Mouse (Mus musculus) forebrain, embryonic 14.5 days (tissue): ENCODE data around the gene Iqcf1. TPM values are rescaled to one million over a fixed set of nuclear protein-coding genes. Genes with fewer than 3 reads are reported as not detected.
A peak's percentile ranks its signal among the peaks of the same experiment; 100 is the strongest.

Experiments
- ATAC-seq: fragments of 200-750 bp; cut with Nextera tagmentation; 2 replicates; pipeline ENCODE4 v1.8.0; 2017; ENCODE audit warnings: mild to moderate bottlenecking, moderate library complexity
- DNase-seq: peaks from one replicate; pipeline ENCODE4 v3.0.0-alpha.2; 2015; ENCODE audit warnings: low spot score
- H3K27ac ChIP-seq: fragments of 300-500 bp; sonication (generic); 2 replicates; pipeline ENCODE4 v1.5.1; 2014; ENCODE audit warnings: low read depth, mild to moderate bottlenecking, control low read depth, low read length, moderate library complexity
- H3K27me3 ChIP-seq: fragments of 300-500 bp; sonication (generic); replicated peaks from 2 replicates; pipeline ENCODE4 v1.6.1; 2014; ENCODE audit warnings: low read length, control low read depth, mixed read lengths; ENCODE audit not compliant: control insufficient read depth, insufficient read depth
- H3K36me3 ChIP-seq: fragments of 300-500 bp; sonication (generic); 2 replicates; pipeline ENCODE4 v1.6.1; 2014; ENCODE audit warnings: low read length, control low read depth; ENCODE audit not compliant: control insufficient read depth, insufficient read depth
- H3K4me1 ChIP-seq: fragments of 300-500 bp; sonication (generic); 2 replicates; pipeline ENCODE4 v1.6.1; 2014; ENCODE audit warnings: antibody characterized with exemption, low read length, control low read depth; ENCODE audit not compliant: control insufficient read depth, insufficient read depth
- H3K4me2 ChIP-seq: fragments of 300-500 bp; sonication (generic); 2 replicates; pipeline ENCODE4 v1.6.1; 2014; ENCODE audit warnings: mild to moderate bottlenecking, control low read depth, low read length
- H3K4me3 ChIP-seq: fragments of 300-500 bp; sonication (generic); 2 replicates; pipeline ENCODE4 v1.5.1; 2014; ENCODE audit warnings: low read depth, low read length, control low read depth
- H3K9ac ChIP-seq: fragments of 300-500 bp; sonication (generic); 2 replicates; pipeline ENCODE4 v1.6.1; 2014; ENCODE audit warnings: mild to moderate bottlenecking, low read length, control low read depth, moderate library complexity
- H3K9me3 ChIP-seq: fragments of 300-500 bp; sonication (generic); replicated peaks from 2 replicates; pipeline ENCODE4 v1.6.1; 2016; ENCODE audit warnings: low read length, control low read depth, mixed read lengths; ENCODE audit not compliant: control insufficient read depth
- WGBS: fragments of 180-500 bp; shearing (Covaris S2); extraction: QIAGEN DNeasy Blood & Tissue Kit; methylation state at CpG from one replicate; pipeline ENCODE4 v1.1.7; 2014; 5-methylcytosine and 5-hydroxymethylcytosine counted together
- polyA plus RNA-seq: library from polyadenylated mRNA; unstranded; fragments of >200 nt; fragmentation: Nextera tagmentation; extraction: Ambion mirVana; gene quantifications from 2 replicates; pipeline ENCODE4 v1.2.1, GENCODE M21; 2014

Iqcf1 gene
- polyA plus RNA-seq, 1 experiment from 2014 or later: not detected

GRCm38 (mm10) chr9:106454888-106455681, 44.7 kb upstream of the Iqcf1 start:
- Histone ChIP-seq H3K27me3 (no peaks in the 10 kb centered on the region), H3K4me3 (peak overlapping the region; percentile 70), H3K9me3 (no peaks in the 10 kb centered on the region), H3K4me2 (peak overlapping the region; percentile 99), H3K9ac (peak overlapping the region; percentile 79), H3K4me1 (peaks cover 38% of the 10 kb centered on the region), H3K27ac (peak overlapping the region; percentile 92), H3K36me3 (peaks cover 5% of the 10 kb centered on the region; the same call in 1 of the 2 replicates)
- peak; percentile 27; the same call in 1 of the 2 replicates for ATAC-seq
- DNase-seq: peak; percentile 70
- WGBS: under 1% methylated on average over 17 of the region's 17 CpGs

- peaks cover 38% of the 10 kb centered on the region for H3K4me1 ChIP-seq
- peaks cover 19% of the 10 kb centered on the region for H3K36me3 ChIP-seq
- WGBS: 27% methylated on average over 15 of the region's 15 CpGs
- H3K9me3 ChIP-seq: no peaks in the 10 kb centered on the region
- H3K4me2 ChIP-seq: peak overlapping the region; percentile 99
- no peaks in the 10 kb centered on the region for H3K27me3 ChIP-seq
- peak; percentile 67 for DNase-seq
- H3K9ac ChIP-seq: peak overlapping the region; percentile 79
- H3K27ac ChIP-seq: peak overlapping the region; percentile 74
- peak overlapping the region; percentile 70 for H3K4me3 ChIP-seq
- no peak for ATAC-seq
These were observed 43.2 kb upstream of the Iqcf1 start for GRCm38 (mm10) chr9:106456325-106457162.

GRCm38 (mm10) chr9:106457163-106457559, 42.6 kb upstream of the Iqcf1 start:
- Histone ChIP-seq H3K4me1 (peaks cover 38% of the 10 kb centered on the region), H3K4me3 (peak overlapping the region; percentile 70), H3K9ac (peak overlapping the region; percentile 79), H3K9me3 (no peaks in the 10 kb centered on the region), H3K27ac (peak overlapping the region; percentile 53; the same call in 1 of the 2 replicates), H3K36me3 (peaks cover 26% of the 10 kb centered on the region), H3K27me3 (no peaks in the 10 kb centered on the region), H3K4me2 (peak overlapping the region; percentile 99)
- DNase-seq: no peak
- 45% methylated on average over 9 of the region's 9 CpGs for WGBS
- no peak for ATAC-seq

- DNase-seq (no peak), ATAC-seq (no peak)
- H3K4me3 ChIP-seq: no peak overlapping the region
- H3K9ac ChIP-seq: peak overlapping the region; percentile 79; the same call in 1 of the 2 replicates
- WGBS: 54% methylated on average over 5 of the region's 5 CpGs
- H3K27ac ChIP-seq: no peak overlapping the region
- H3K9me3 ChIP-seq: no peaks in the 10 kb centered on the region
- no peaks in the 10 kb centered on the region for H3K27me3 ChIP-seq
- peaks cover 32% of the 10 kb centered on the region for H3K36me3 ChIP-seq
- H3K4me2 ChIP-seq: peak overlapping the region; percentile 99
- peaks cover 34% of the 10 kb centered on the region for H3K4me1 ChIP-seq
These were observed 41.8 kb upstream of the Iqcf1 start for GRCm38 (mm10) chr9:106457920-106458319.

- no peaks in the 10 kb centered on the region for H3K27me3 ChIP-seq
- no peak overlapping the region for H3K4me2 ChIP-seq
- DNase-seq (no peak), ATAC-seq (no peak)
- H3K4me1 ChIP-seq: peaks cover 37% of the 10 kb centered on the region
- no peak overlapping the region for H3K4me3 ChIP-seq
- H3K36me3 ChIP-seq: peaks cover 48% of the 10 kb centered on the region
- H3K9ac ChIP-seq: peak overlapping the region; percentile 2; the same call in 1 of the 2 replicates
- 82% methylated on average over 15 of the region's 15 CpGs for WGBS
- no peaks in the 10 kb centered on the region for H3K9me3 ChIP-seq
- no peak overlapping the region for H3K27ac ChIP-seq
These were observed 39.8 kb upstream of the Iqcf1 start for GRCm38 (mm10) chr9:106459946-106460345.

- H3K27me3 ChIP-seq: no peaks in the 10 kb centered on the region
- no peak overlapping the region for H3K4me2 ChIP-seq
- peaks cover 48% of the 10 kb centered on the region for H3K36me3 ChIP-seq
- no peaks in the 10 kb centered on the region for H3K9me3 ChIP-seq
- H3K4me3 ChIP-seq: no peak overlapping the region
- no peak for ATAC-seq
- H3K27ac ChIP-seq: no peak overlapping the region
- peaks cover 37% of the 10 kb centered on the region for H3K4me1 ChIP-seq
- WGBS: 82% methylated on average over 18 of the region's 18 CpGs
- H3K9ac ChIP-seq: no peak overlapping the region; the same call in 1 of the 2 replicates
- no peak for DNase-seq
These were observed 39.3 kb upstream of the Iqcf1 start for GRCm38 (mm10) chr9:106460401-106461025.

GRCm38 (mm10) chr9:106461026-106461415, 38.7 kb upstream of the Iqcf1 start:
- H3K36me3 ChIP-seq: peaks cover 48% of the 10 kb centered on the region
- WGBS: 91% methylated on average over 9 of the region's 9 CpGs
- no peak overlapping the region for H3K4me3 ChIP-seq
- no peak for ATAC-seq
- DNase-seq: no peak
- no peak overlapping the region for H3K9ac ChIP-seq
- H3K27ac ChIP-seq: no peak overlapping the region
- peaks cover 36% of the 10 kb centered on the region for H3K4me1 ChIP-seq
- no peaks in the 10 kb centered on the region for H3K9me3 ChIP-seq
- H3K27me3 ChIP-seq: no peaks in the 10 kb centered on the region
- no peak overlapping the region for H3K4me2 ChIP-seq

GRCm38 (mm10) chr9:106461641-106462429, 37.9 kb upstream of the Iqcf1 start:
- no peak overlapping the region for H3K4me2 ChIP-seq
- DNase-seq: no peak
- H3K27me3 ChIP-seq: no peaks in the 10 kb centered on the region
- H3K4me1 ChIP-seq: peaks cover 28% of the 10 kb centered on the region
- no peak overlapping the region for H3K4me3 ChIP-seq
- no peak overlapping the region for H3K9ac ChIP-seq
- no peak for ATAC-seq
- no peaks in the 10 kb centered on the region for H3K9me3 ChIP-seq
- H3K36me3 ChIP-seq: peaks cover 48% of the 10 kb centered on the region
- WGBS: 86% methylated on average over 16 of the region's 16 CpGs
- no peak overlapping the region for H3K27ac ChIP-seq
